Mouse (Mus musculus): ENCODE measurements around the gene Zfp664. TPM values are rescaled to one million over a fixed set of nuclear protein-coding genes. Genes with fewer than 3 reads are reported as not detected.

Gene Zfp664
- polyA plus RNA-seq (2017; shearing (Covaris generic)) = 10 to 100 TPM; 10.8 to 11.7 (median 11.1) TPM

GRCm38 (mm10) chr5:124862013-124862866 is at the start of gene Zfp664, which contains the start of gene Ccdc92:
Gene Zfp664 (plus strand): TSS chr5:124862691.
Gene Ccdc92 (minus strand): TSS chr5:124862424.
- peak; percentile 70 for ATAC-seq

- no peak for ATAC-seq
Observed at GRCm38 (mm10) chr5:124814797-124815196, 47.7 kb upstream of the Zfp664 start.

DNA sequence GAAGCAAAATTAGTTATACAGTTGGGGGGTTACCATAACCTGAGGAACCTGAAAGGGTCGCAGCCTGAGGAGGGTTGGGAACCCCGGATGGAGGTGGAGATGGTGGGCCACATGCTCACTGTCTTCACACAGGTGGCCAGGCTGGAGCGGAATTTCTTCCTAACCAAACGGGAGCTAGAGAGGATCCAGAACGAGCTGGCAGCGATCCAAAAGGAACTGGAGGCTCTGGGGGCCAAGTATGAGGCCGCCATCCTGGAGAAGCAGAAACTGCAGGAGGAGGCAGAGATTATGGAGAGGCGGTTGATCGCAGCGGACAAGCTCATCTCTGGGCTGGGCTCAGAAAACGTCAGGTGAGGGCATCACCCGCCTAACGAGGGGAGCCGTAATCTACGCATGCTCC is 45.4 kb upstream of the Zfp664 start:
- no peak for ATAC-seq

DNA sequence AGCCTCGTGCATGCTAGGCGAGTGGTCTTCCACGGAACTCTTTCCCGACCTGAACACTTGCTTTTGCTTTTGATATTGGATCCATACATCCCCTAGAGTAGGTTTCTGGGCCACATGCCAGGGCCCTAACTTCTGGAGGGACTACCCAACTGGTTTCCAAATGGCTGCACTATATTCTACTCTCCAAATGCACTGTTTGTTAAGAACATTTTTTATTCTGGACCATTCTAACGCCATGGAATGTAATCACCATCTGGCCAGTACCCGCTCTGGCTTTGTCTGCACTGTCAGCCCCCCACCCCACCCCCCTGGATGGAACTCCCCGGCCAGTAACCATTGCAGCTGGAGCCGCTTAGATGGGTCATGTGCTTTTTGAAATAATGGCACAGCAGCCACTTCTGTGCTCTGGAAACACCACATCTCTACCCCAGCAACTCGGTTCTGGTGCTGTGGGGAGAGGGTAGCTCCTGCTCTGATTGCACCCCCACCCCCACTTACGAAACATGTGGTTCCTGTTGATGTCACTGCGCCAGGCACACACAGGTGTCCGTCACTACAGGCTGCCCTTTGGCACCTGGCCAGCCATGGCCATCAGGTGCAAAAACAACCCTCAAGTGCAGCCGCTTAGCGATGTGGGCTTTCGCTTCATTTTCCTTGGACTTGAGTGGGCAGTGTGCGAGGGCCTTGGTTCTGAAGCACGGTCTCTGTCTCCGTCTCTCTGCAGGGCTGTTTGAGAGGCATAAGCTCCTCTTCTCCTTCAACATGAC is 40.2 kb upstream of the Zfp664 start:
- ATAC-seq = no peak

DNA sequence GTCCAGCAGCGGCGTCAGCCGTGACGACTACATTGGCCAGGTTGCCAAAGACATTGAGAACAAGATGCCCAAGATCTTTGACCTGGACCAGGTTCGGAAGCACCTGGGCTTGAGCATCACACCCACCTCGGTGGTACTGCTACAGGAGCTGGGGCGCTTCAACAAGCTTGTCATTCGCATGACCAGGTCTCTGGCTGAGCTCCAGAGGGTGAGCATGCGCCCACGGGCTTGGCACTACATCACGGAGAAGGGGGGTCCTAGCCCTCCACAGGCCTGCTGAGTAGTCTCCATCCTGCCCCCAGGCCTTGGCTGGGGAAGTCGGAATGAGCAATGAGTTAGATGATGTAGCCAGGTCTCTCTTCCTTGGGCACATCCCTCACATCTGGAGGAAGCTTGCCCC is 32.2 kb upstream of the Zfp664 start:
- ATAC-seq = no peak

- no peak for ATAC-seq
Observed at GRCm38 (mm10) chr5:124835218-124835617, 27.3 kb upstream of the Zfp664 start.

DNA sequence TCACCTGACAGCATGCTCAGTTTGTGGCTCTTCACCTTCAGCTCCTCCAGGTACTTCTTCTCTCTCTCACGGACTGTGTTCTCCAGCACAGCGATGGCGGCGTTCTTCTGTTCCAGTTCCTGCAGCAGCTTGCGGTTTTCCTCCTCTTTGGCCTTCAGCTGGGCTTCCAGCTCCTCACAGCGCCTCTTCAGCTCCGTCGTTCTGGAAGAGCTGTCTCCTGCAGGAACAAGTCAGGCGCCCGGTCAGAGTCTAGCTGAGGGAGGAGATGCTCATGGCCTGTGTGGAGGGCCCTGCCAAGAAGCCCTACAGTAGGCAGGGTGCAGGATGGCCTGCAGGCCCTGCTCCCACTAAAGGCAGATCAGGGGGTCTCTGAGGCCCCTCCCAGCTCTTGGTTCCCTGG is 26.4 kb upstream of the Zfp664 start:
- ATAC-seq = no peak

DNA sequence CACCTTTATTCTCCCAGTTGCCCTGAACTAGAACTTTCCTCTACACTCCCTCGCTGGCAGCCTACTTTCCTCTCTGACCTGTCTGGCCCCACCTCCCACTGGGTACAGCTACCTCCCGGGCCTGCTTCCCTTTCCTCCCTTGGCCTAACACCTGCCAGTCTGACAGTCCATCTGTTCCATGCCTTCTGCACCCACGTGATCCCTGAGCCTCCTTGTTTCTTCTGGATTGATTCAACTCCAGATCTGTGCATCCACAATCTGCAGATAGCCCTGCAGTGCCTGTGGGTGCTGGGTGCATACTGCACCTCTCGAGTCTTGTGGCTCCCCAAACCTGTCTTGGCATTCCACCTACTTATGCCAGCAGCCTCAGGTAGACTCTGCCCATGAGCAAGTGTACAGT is 25.9 kb upstream of the Zfp664 start:
- ATAC-seq = no peak

DNA sequence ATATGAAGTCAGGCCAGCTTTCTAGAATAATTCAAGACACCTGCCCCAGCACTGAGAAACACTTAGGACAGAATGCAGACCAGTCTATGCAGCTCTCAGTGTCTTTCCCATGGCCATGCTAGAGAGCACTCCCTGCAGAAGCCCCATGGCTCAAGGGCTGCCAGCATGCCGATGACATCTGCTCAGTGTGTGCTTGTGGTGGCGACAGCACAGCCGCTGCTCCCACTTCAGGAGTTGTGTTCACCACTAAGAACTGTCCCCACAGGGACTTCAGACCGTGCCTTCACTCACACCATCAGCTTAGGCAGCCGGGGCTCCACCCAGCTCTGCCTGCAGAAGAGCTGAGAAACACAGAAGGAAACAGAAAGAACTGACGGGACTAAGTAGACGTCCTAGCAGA is 22.3 kb upstream of the Zfp664 start:
- ATAC-seq = no peak

DNA sequence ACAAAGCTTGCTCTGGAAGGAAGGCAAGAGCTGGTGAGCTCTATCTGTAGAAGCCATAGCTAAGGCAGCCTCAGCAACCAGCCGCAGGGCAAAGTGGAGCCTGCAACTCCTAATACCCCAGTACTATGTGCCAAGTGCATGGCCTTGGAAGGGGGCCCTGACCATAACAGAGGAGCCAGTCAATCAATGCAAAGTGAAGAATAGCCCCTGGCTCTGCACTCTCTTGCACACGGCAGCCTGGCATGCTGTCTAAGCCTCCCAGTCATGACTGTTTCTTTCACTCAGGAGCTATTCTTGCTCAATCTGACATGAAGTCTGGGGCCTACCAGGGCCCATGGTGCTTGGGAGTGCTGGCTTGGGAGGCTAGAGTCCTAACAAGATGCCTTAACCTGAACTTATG is 21.8 kb upstream of the Zfp664 start:
- no peak for ATAC-seq

- no peak for ATAC-seq
Observed at GRCm38 (mm10) chr5:124843386-124843785, 19.1 kb upstream of the Zfp664 start.

GRCm38 (mm10) chr5:124844929-124845328 is 17.6 kb upstream of the Zfp664 start:
- no peak for ATAC-seq

- ATAC-seq = no peak
Observed at GRCm38 (mm10) chr5:124847014-124847413, 15.5 kb upstream of the Zfp664 start.

GRCm38 (mm10) chr5:124848994-124849393 is 13.5 kb upstream of the Zfp664 start:
- ATAC-seq = no peak

DNA sequence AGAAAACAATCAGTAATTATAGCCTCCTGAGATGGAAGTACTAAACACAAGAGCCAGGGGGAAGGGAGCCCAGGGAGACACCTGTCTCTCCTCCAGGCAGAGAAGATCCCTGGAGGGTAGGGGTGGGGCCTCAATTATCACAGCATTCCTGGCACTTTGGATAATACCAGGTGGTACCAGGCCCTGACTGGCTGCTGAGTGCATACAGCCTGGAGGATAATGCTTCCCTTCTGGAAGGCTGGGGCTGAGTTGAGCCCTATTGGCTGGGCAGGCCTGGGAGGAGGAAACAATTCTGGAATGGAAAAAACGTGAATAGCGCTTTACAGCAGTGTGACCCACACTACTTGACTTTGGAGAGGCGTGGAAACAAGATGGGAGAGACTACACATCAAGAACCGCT is 10.9 kb upstream of the Zfp664 start:
- no peak for ATAC-seq

GRCm38 (mm10) chr5:124852294-124852693 is 10.2 kb upstream of the Zfp664 start:
- no peak for ATAC-seq

DNA sequence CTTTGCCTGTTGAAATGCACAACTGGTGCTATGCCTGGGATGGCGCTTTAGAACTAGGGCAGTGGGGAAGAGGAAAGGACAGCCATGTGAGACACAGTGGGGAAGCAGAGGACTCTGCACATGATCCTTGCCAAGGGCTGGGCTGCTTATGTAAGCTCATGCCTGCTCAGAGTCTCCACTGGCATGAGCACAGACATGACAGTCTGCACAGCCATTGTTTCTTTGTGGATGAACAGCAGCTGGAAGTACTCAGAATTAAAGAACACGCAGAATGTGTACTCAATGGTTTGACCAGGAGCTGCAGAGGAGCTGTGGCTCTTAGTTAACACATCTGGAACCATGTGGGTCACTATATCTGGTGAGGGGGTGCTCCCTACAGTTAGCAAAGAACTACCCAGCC is 9.4 kb upstream of the Zfp664 start:
- ATAC-seq = no peak

DNA sequence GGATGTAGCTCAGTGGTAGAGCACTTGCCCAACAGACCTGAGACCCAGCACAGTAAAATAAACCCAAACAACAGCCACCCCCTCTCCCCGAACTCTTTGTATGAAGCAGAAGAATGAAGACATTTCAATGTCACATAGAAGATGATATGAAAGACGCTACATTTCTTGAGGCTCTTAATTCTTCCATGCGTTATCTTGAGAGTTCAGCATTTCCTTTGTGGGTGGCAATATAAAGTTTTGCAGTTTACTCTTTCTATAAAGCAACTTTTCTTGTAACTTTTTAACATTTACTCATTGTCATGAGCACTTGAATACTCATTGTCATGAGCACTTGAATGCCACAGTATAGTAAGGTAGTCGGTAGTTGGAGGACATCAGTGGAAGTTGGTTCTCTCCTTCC is 8.3 kb upstream of the Zfp664 start:
- no peak for ATAC-seq

- no peak for ATAC-seq
Observed at GRCm38 (mm10) chr5:124860013-124860412, 2.5 kb upstream of the Zfp664 start.

GRCm38 (mm10) chr5:124861463-124861862 is 1.0 kb upstream of the Zfp664 start:
- ATAC-seq = peak; percentile 61

DNA sequence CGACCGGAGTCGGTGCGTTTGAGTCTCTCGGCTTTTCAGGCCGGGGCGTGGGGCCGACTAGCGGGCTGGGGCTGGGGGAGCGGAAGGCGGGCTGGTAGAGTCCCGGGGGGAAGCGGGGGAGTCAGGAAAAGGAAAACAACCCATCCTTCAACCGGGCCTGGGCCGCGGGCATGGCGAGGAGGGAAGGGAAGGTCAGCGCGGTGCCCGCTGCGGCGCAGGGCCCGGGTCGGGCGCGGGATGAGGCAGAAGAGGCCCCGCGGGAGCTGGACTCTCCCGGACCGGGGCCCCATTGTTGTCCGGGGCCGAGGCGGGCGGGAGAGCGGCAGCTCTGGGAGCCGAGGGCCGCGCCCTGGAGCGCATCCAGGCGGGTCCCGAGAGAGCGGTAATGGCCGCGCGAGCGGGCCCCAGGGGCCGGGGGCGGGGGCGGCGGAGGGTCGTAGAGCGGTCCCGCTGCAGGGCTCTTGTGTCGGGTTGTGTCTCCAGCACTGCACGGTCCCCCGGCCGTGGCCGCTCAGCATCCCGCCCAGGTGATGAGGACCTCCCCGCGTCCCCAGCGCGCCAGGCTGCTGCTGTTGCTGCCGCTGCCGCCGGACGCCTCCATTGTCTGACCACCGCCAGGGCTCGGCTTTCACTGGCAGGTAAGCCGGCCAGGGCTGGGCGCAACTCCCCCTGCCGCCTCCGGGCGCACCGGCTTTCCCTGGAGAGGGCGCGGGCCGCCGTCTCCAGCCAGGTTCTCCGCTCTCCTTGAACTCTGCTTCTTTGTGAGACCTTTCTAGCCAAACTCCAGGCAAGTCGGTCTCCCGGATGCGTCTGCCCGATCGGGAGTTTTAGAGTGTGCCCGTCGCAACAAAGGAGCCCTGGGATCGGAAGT is 615 bp downstream of the Zfp664 start:
- ATAC-seq = peak; percentile 12

DNA sequence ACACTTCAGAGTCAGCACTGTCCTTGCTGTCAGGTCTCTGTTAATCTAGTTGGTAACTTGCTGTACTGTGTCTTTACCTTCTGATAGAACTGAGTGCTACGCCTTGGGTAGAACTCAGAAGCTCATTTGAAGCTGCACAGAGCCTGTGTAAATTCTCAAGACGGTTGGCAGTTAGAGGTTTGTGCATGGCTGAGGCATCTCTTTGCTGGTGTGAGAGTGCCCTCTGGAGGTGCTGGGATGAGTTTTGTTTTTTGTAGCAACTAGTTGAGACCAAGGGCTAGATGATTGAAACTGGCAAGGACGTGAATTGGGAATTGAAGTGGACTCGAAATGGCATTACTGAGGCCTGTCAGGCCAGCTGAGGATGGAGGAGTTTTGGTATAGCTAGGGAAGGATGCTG is 6.5 kb downstream of the Zfp664 start:
- ATAC-seq = peak; percentile 41

DNA sequence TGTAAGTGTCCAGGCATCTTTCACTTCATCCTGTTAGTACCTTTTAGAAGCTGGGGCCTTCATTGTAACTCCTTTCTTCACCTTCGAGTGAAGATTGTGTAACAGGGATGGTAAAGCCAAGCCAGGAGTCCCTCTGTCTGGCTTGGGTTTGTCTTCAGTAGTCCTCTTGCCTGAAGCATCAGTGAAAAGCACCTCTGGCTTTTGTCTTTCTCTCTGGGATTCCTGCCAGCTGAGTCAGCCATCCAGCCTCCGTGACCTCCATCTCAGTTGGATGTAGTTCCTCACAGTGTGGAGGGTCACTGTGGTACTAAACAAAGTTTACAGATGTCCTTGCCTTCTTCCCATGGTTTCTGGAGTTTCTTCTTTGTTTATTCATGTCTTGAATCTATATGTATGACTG is 9.5 kb downstream of the Zfp664 start:
- ATAC-seq = no peak
